Mouse (Mus musculus): ENCODE data around the gene Wipf2.

DNA sequence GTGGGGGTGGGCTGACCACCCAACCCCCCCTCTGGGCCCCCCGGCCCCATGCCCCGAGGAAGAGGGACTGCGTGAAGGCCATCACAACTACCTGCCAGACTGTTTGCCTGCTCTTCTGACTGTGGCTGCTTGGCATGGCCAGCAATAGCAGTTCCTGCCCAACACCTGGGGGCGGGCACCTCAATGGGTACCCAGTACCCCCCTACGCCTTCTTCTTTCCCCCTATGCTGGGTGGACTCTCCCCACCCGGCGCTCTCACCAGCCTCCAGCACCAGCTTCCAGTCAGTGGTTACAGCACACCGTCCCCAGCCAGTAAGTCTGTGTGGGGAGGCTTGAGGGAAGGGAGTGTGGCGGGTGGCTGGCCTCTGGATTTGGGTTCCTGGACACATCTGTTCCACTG, 87.0 kb downstream of the Wipf2 start:
- no peak for TF ChIP-seq TAL1 (IDR thresholded peaks at IDR 0.05; ENCODE audit: low read length)
- no peak for TF ChIP-seq GATA1 (IDR thresholded peaks at IDR 0.05; ENCODE audit: low read length)
